Mouse (Mus musculus) neural tube, embryonic 10.5 days (tissue): ENCODE results near the gene Fat4.

ENCODE experiments used
- DNase-seq: peaks from one replicate; pipeline ENCODE4 v3.0.0-alpha.2; 2017; ENCODE audit warnings: low spot score; ENCODE audit errors: extremely low spot score

Fat4 gene

GRCm38 (mm10) chr3:38886890-38887355 lies at the start of gene Fat4:
Fat4 (plus strand) TSS chr3:38886940.
- DNase-seq, result no peak

GRCm38 (mm10) chr3:38839438-38839837 lies 47.3 kb upstream of the Fat4 start:
- no peak for DNase-seq

- DNase-seq, result no peak
Measured at GRCm38 (mm10) chr3:38843000-38843538, 43.7 kb upstream of the Fat4 start.

- no peak for DNase-seq
Measured at GRCm38 (mm10) chr3:38846602-38847382, 39.9 kb upstream of the Fat4 start.

GRCm38 (mm10) chr3:38849077-38849476 lies 37.7 kb upstream of the Fat4 start:
- no peak for DNase-seq

GRCm38 (mm10) chr3:38849536-38849935 lies 37.2 kb upstream of the Fat4 start:
- DNase-seq, result no peak

- DNase-seq, result no peak
Measured at GRCm38 (mm10) chr3:38853650-38854049, 33.1 kb upstream of the Fat4 start.

GRCm38 (mm10) chr3:38860683-38861082 lies 26.1 kb upstream of the Fat4 start:
- DNase-seq, result no peak

- DNase-seq, result peak; percentile 9
Measured at GRCm38 (mm10) chr3:38871291-38871690, 15.4 kb upstream of the Fat4 start.

- no peak for DNase-seq
Measured at GRCm38 (mm10) chr3:38875872-38876271, 10.9 kb upstream of the Fat4 start.

- peak; percentile 8 for DNase-seq
Measured at GRCm38 (mm10) chr3:38876706-38877105, 10.0 kb upstream of the Fat4 start.

- peak; percentile 37 for DNase-seq
Measured at GRCm38 (mm10) chr3:38882778-38883177, 4.0 kb upstream of the Fat4 start.

- peak; percentile 11 for DNase-seq
Measured at GRCm38 (mm10) chr3:38883676-38884075, 3.1 kb upstream of the Fat4 start.

- peak; percentile 87 for DNase-seq
Measured at GRCm38 (mm10) chr3:38884276-38884675, 2.5 kb upstream of the Fat4 start.

- no peak for DNase-seq
Measured at GRCm38 (mm10) chr3:38884919-38885418, 1.8 kb upstream of the Fat4 start.

- peak; percentile 89 for DNase-seq
Measured at GRCm38 (mm10) chr3:38885481-38886001, 1.2 kb upstream of the Fat4 start.

GRCm38 (mm10) chr3:38886061-38886821 lies 499 bp upstream of the Fat4 start:
- DNase-seq, result no peak

- peak; percentile 69 for DNase-seq
Measured at GRCm38 (mm10) chr3:38887381-38887991, 746 bp downstream of the Fat4 start.

- peak; percentile 72 for DNase-seq
Measured at GRCm38 (mm10) chr3:38888111-38888510, 1.4 kb downstream of the Fat4 start.

- DNase-seq, result peak; percentile 13
Measured at GRCm38 (mm10) chr3:38892791-38893224, 6.1 kb downstream of the Fat4 start.

- DNase-seq, result peak; percentile 11
Measured at GRCm38 (mm10) chr3:38900839-38901238, 14.1 kb downstream of the Fat4 start.
